Comparison of ENCODE assay signal across 16 mouse cellular contexts in the genomic region with DNA sequence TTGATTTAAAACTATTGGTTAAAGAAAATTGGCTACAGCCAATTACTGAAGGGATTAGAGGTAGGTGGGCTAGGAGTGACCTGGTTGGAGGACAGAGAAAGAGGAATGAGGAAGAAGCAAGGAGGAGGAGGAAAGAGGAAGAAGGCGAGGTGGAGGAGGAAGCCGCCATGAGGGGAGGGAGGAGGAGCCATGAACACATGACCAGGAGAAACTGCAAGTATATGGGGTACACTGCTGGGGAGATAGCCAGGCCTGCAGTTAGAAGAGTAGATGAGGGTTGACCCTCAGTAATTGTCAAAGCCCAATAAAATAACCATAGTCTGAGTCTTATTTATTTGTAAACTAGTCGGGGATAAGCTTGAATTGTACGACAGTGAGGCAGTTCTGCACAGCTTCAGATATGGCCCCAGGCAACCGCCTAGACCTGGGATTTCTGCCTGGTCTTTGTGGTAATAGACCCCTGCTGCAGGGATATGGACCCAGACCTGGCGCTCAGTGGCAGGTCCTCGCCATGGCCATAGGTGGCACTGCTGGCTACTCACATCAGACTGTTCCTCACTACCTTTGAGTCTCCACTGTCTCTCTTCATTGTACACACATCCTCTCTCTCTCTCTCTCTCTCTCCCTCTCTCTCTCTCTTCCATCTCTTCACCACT. TPM values are rescaled to one million over a fixed set of nuclear protein-coding genes. Genes with fewer than 3 reads are reported as not detected.
DNase-seq lines count a peak whose midpoint lies in the region; ATAC-seq and TF ChIP-seq lines count a peak whose summit lies in the region.
"Had no signal": no experiment of that assay in that cellular context is flagged by ENCODE, and none has a peak within 500 bp of the region (broad histone marks: within the 10 kb centered on the region; RNA-seq: fewer than 3 reads in every experiment).

No protein-coding gene starts in this region.

- H3K36me3 ChIP-seq in E14TG2a.4 (ENCODE audit: insufficient read depth, low read length) = peaks cover 61% of the 10 kb centered on the region
- H3K36me3 ChIP-seq in kidney, adult 2 months (ENCODE audit: control insufficient read depth, insufficient read depth, low read length) = no peaks in the 10 kb centered on the region
- H3K36me3 ChIP-seq: heart, embryonic 10.5 days had no signal

- peak; percentile 36 for ATAC-seq in activated CD4-positive, CD25-positive, alpha-beta regulatory T cell, adult 4 months
- peak; percentile 81 for ATAC-seq in megakaryocyte, adult 5-6 weeks (ENCODE audit: poor library complexity, severe bottlenecking)

- TF ChIP-seq POLR2A in kidney, adult 2 months (IDR thresholded peaks at IDR 0.05; ENCODE audit: low read depth, low read length) = no peak
- no peak for TF ChIP-seq POLR2A in cerebellum, adult 2 months (IDR thresholded peaks at IDR 0.05; ENCODE audit: borderline replicate concordance, insufficient read depth, low read length)

- no peak overlapping the region for H3K27ac ChIP-seq in kidney, adult 2 months (ENCODE audit: insufficient read depth, low read depth, low read length)
- no peak overlapping the region for H3K27ac ChIP-seq in cerebellum, adult 2 months (ENCODE audit: insufficient read depth, low read length)
- H3K27ac ChIP-seq in gastrocnemius, adult 2 months = no peak overlapping the region

- no peak for TF ChIP-seq CTCF in E14TG2a.4 (conservative IDR thresholded peaks at IDR 0.05; ENCODE audit: low read length)
- no peak for TF ChIP-seq CTCF in kidney, adult 2 months (conservative IDR thresholded peaks at IDR 0.05; ENCODE audit: insufficient read depth, insufficient read length, low read depth, low read length)
- TF ChIP-seq CTCF in cerebellum, adult 2 months (IDR thresholded peaks at IDR 0.05; ENCODE audit: borderline replicate concordance, insufficient read depth, low read depth, low read length) = no peak
- TF ChIP-seq CTCF in gastrocnemius, adult 2 months (IDR thresholded peaks at IDR 0.05) = no peak

- no peaks in the 10 kb centered on the region for H3K27me3 ChIP-seq in E14TG2a.4 (ENCODE audit: insufficient read depth, low read length)
- no peaks in the 10 kb centered on the region for H3K27me3 ChIP-seq in kidney, adult 2 months (replicated peaks; ENCODE audit: control insufficient read depth, insufficient read depth, low read length)
- H3K27me3 ChIP-seq in cerebellum, adult 2 months (ENCODE audit: control insufficient read depth, insufficient read depth, low read length) = no peaks in the 10 kb centered on the region

- peaks cover 72% of the 10 kb centered on the region for H3K4me1 ChIP-seq in E14TG2a.4 (replicated peaks; ENCODE audit: low read depth, low read length)
- no peaks in the 10 kb centered on the region for H3K4me1 ChIP-seq in kidney, adult 2 months (ENCODE audit: control insufficient read depth, insufficient read depth, low read length)
- H3K4me1 ChIP-seq in cerebellum, adult 2 months (ENCODE audit: control insufficient read depth, insufficient read depth, low read length) = no peaks in the 10 kb centered on the region
- H3K4me1 ChIP-seq: heart, embryonic 10.5 days had no signal

- intact Hi-C loops in gastrocnemius, adult 2 months (cut with DNase I) = no loop called here

- DNase-seq in A20 (ENCODE audit: low read depth, low spot score) = peak; percentile 95
- no peak for DNase-seq in kidney, adult 2 months
- no peak for DNase-seq in cerebellum, adult 2 months
- no peak for DNase-seq in gastrocnemius, adult 2 months
- DNase-seq: heart, postnatal 4 days; kidney, postnatal 36 days; lung, adult 18-20 months; right cerebral cortex, postnatal 14 days; thymus, postnatal 14 days had no signal

- H3K9me3 ChIP-seq in E14TG2a.4 (ENCODE audit: low read length) = no peaks in the 10 kb centered on the region
- H3K9me3 ChIP-seq: heart, embryonic 10.5 days had no signal

- 89% methylated on average over 7 of the region's 7 CpGs for WGBS in kidney, adult 2 months
- WGBS in cerebellum, adult 2 months = 88% methylated on average over 7 of the region's 7 CpGs

- peak overlapping the region; percentile 89 for H3K4me3 ChIP-seq in E14TG2a.4 (replicated peaks; ENCODE audit: low read length)
- no peak overlapping the region for H3K4me3 ChIP-seq in kidney, adult 2 months (ENCODE audit: insufficient read depth, low read depth, low read length)
- H3K4me3 ChIP-seq in cerebellum, adult 2 months (replicated peaks; ENCODE audit: insufficient read depth, low read depth, low read length) = no peak overlapping the region
- H3K4me3 ChIP-seq in gastrocnemius, adult 2 months = no peak overlapping the region
- H3K4me3 ChIP-seq: heart, embryonic 10.5 days had no signal

RNA-seq across cellular contexts. Expression of gene Smoc1, which starts 7.2 kb away (rescaled TPM):
- polyA plus RNA-seq in activated CD4-positive, CD25-positive, alpha-beta regulatory T cell, adult 4 months (2017; shearing (Covaris generic)) = under 1 TPM in 1 of 2 experiments, not detected in 1; 0.53 TPM
- 0.18 and 0.25 TPM in 2 replicates for total RNA-seq in megakaryocyte, adult 5-6 weeks (2015)
- total RNA-seq in megakaryocyte, adult 5-6 weeks (2017) = 0.18 TPM in 1 of 2 replicates, not detected in the other
- 2.9 and 4.4 TPM in 2 replicates for polyA plus RNA-seq in kidney, adult 2 months (2012; rRNA removed)
- 10.3 and 10.8 TPM in 2 replicates for polyA plus RNA-seq in cerebellum, adult 2 months (2012; rRNA removed)
- total RNA-seq in gastrocnemius, adult 2 months (2021) = under 1 TPM; 0.61 to 0.98 TPM

RNA-seq across cellular contexts. Expression of gene Slc10a1, which starts 50.9 kb away (rescaled TPM):
- polyA plus RNA-seq in activated CD4-positive, CD25-positive, alpha-beta regulatory T cell, adult 4 months (2017; shearing (Covaris generic)) = 1 to 10 TPM in 1 of 2 experiments, under 1 TPM in 1; 0.52 to 1.4 TPM
- not detected in 2 replicates for total RNA-seq in megakaryocyte, adult 5-6 weeks (2015)
- total RNA-seq in megakaryocyte, adult 5-6 weeks (2017) = not detected in 2 replicates
- 0.38 and 0.79 TPM in 2 replicates for polyA plus RNA-seq in kidney, adult 2 months (2012; rRNA removed)
- not detected in 2 replicates for polyA plus RNA-seq in cerebellum, adult 2 months (2012; rRNA removed)
- total RNA-seq in gastrocnemius, adult 2 months (2021) = not detected
- total RNA-seq: heart, postnatal 4 days; left cerebral cortex, adult 8-10 months; megakaryocyte-erythroid progenitor cell, adult 5-6 weeks had no signal
- polyA plus RNA-seq: frontal cortex, adult 2 months had no signal
